Mouse (Mus musculus): ENCODE data around the gene Nckap5. TPM values are rescaled to one million over a fixed set of nuclear protein-coding genes. Genes with fewer than 3 reads are reported as not detected.

The Nckap5 gene
- polyA plus RNA-seq, 1 experiment from 2014 or later, result 1.5 TPM

DNA sequence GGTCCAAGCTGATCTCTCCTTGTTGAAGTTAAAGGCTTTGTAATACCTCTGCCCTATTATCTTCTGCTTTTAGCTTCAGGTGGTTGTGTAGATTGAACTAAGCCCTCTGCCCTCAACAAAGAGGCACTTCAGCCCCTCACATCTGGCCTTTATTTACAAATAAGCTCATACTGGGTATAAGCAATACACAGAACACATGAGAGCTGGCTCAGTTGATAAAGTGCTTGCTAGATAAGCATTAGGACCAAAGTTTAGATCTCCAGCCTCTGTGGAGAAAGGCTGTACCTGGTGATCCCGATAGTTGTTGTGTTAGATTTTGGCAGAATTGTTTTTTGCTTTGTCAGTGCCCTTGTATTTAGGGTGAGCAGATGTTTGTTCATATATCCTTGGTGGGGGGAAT lies 887.3 kb downstream of the Nckap5 start:
- no peaks in the 10 kb centered on the region for H3K27me3 ChIP-seq
- in situ Hi-C loops (cut with MboI; ENCODE audit: low pct_unique_long_range_greater_than_20kb), result no loop called here
- CTCF ChIA-PET, result interaction anchor here (1.4 kb wide), 1 partner anchor 18 kb away, joined by 3 read pairs; no protein-coding TSS in a partner anchor
- TF ChIP-seq CTCF (IDR thresholded peaks at IDR 0.05), result no peak
- no peak for DNase-seq (ENCODE audit: low read depth, low spot score)
- POLR2A ChIA-PET, result no interaction called here
- ATAC-seq, result no peak

DNA sequence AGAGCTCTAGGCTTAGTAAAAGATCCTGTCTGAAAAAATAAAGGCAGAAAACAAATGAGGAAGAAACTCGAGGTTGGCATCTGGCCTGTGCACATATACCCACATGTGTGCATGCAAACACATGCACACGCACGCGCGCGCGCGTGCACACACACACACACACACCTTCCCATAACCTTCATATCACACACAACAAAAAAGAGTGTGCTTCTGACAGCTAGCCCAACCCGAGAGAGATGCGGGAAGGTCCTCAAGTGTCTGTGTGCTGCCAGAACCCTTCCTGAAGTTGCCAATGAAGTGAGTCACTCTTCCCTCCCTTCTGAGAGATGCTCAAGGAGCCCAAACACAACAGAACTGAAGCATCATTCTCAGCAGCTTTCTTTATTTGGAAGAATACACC lies 905.1 kb downstream of the Nckap5 start:
- ChIA-PET CTCF (interaction anchor here (0.8 kb wide), 1 partner anchor 18 kb away, joined by 3 read pairs; no protein-coding TSS in a partner anchor), POLR2A (interaction anchor here (0.6 kb wide), 1 partner anchor 913 kb away, joined by 3 read pairs; no protein-coding TSS in a partner anchor)
- ATAC-seq, result no peak
- H3K27me3 ChIP-seq, result peaks cover 3% of the 10 kb centered on the region
- in situ Hi-C loops (cut with MboI; ENCODE audit: low pct_unique_long_range_greater_than_20kb), result no loop called here
- no peak for TF ChIP-seq CTCF (IDR thresholded peaks at IDR 0.05)
- DNase-seq (ENCODE audit: low read depth, low spot score), result no peak

DNA sequence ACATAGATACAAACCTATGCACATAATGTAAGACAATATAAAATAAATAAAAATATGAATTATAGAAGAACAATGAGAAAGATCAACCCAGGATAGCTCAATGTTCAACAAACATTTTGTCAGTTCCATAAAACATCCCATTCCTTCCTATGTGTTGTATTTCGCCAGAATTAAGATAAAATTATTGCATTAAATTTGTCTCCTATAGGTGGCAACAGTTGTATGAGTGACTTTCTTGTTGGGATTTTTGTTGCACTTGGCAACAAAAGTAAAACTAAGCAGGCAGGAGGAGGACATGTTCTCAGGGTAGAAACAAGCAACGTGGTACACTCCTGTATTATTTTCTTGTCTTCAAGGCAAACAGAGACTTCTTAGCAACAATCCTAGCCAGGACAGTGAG lies 907.5 kb downstream of the Nckap5 start:
- peak; percentile 19 for TF ChIP-seq CTCF (IDR thresholded peaks at IDR 0.05)
- DNase-seq (ENCODE audit: low read depth, low spot score) (no peak), ATAC-seq (no peak)
- ChIA-PET POLR2A (no interaction called here), CTCF (no interaction called here)
- in situ Hi-C loops (cut with MboI; ENCODE audit: low pct_unique_long_range_greater_than_20kb), result loop anchor here (25.0 kb wide), 1 partner anchor 311 kb away; no protein-coding TSS in a partner anchor
- peaks cover 3% of the 10 kb centered on the region for H3K27me3 ChIP-seq

DNA sequence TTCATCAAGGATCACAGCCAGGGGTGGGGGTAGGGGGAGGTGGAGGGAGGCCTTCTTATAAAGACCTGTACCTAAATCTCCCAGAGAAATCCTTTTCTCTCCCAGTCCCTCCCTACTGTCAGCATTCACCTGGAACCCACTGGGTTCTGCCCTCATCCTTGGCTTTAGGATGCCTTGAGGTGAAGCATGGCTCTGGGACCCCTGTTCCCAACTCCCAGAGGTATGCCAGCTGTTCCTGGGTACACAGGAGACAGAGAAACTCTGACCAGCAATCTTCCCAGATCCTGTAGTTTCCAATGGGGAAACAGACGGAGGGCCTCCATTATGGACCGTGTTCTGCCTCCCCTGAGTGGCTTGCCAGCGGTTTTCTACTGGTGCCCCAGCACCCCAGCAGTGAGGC lies 909.9 kb downstream of the Nckap5 start:
- TF ChIP-seq CTCF (IDR thresholded peaks at IDR 0.05), result no peak
- ATAC-seq (no peak), DNase-seq (ENCODE audit: low read depth, low spot score) (no peak)
- CTCF ChIA-PET, result no interaction called here
- peaks cover 7% of the 10 kb centered on the region for H3K27me3 ChIP-seq
- in situ Hi-C loops (cut with MboI; ENCODE audit: low pct_unique_long_range_greater_than_20kb), result loop anchor here (25.0 kb wide), 1 partner anchor 308 kb away; no protein-coding TSS in a partner anchor
- POLR2A ChIA-PET, result interaction anchor here (0.6 kb wide), 1 partner anchor 295 kb away, joined by 3 read pairs; no protein-coding TSS in a partner anchor

DNA sequence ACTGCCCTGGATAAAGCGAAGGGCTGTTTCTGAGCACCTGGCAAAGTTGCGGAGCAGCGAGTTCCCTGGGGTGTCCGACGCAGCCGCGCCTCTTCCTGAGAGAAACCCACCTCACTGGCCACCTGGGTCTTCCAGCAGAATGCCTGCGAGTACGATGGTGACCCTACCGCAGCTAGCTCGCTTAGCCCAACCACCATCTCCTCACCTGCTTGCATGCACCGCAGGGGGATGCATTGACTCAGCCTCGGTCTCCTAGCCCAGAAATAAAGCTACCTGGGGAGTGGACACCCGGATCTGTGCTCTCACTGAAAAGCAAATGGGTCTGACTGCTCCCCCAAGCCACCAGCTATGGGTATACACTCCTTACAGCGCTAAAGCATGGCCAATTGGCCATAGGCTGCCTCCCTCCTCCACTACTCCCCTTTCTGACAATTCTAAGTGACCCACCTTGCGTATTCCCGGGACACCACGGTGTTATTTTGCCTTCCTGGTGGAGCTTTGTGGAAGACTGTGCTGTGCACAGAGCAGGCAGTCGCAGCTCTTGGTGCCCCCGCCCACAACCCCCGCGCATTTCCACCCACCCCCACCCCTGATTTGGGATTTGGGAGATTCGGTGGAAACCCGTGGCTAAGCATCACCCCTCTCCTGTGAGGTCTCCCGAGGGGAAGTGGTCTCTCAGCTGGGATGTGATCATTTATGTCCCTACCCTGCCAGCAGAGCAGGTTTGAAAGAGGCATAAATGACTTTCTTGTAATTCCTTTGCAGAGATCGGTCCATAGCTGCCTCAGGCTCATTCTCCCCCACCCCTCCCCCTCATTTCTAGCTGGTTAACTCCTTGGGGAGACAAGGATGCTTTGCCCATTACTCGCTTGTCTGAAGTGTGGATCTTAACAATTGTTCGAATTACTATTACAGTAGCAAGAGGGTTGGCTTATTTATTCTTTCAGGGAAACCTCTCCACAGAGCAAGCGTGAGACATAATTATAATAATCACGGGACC lies 917.7 kb downstream of the Nckap5 start, which contains the start of gene Lypd1:
TSS of gene Lypd1 (minus strand) at position 501 of the 1,000 bp plus-strand sequence.
- CTCF ChIA-PET, result no interaction called here
- POLR2A ChIA-PET, result interaction anchor here (0.7 kb wide), 2 partner anchors 17 to 28 kb away, joined by 3 to 4 read pairs; no protein-coding TSS in a partner anchor
- in situ Hi-C loops (cut with MboI; ENCODE audit: low pct_unique_long_range_greater_than_20kb), result loop anchor here (25.0 kb wide), 1 partner anchor 301 kb away; no protein-coding TSS in a partner anchor
- peaks cover 49% of the 10 kb centered on the region for H3K27me3 ChIP-seq
- DNase-seq (ENCODE audit: low read depth, low spot score), result no peak
- no peak for TF ChIP-seq CTCF (IDR thresholded peaks at IDR 0.05)
- no peak for ATAC-seq

DNA sequence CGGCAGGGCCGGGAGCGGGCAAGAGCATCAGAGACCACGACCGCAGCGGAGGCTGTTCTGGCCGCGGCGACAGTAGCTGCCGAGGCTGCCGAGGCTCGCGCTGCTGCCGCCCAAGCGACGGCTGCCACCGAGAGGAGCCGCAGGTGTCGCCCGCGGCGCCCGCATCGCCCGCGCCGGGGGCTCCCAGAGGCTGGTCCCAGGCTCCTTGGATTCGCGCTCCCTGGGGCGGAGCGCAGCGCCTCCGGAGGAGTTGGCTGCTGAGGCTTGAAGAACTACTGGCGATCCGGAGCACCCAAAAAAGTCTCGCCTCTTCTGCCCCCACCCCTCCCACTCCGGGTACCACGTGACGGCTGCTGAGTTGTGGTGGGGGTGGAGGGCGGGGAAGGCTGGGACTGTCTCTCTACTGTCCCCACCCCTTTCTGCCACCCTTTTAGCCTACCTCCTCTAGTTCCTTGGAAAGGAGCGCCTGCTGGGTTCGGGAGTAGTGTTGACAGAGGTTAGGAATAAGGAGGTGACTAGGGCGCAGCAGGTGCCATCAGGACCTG lies 918.6 kb downstream of the Nckap5 start:
- ATAC-seq, result peak; percentile 36
- peaks cover 49% of the 10 kb centered on the region for H3K27me3 ChIP-seq
- ChIA-PET POLR2A (no interaction called here), CTCF (no interaction called here)
- TF ChIP-seq CTCF (IDR thresholded peaks at IDR 0.05), result no peak
- no peak for DNase-seq (ENCODE audit: low read depth, low spot score)
- in situ Hi-C loops (cut with MboI; ENCODE audit: low pct_unique_long_range_greater_than_20kb), result loop anchor here (25.0 kb wide), 1 partner anchor 300 kb away; no protein-coding TSS in a partner anchor

DNA sequence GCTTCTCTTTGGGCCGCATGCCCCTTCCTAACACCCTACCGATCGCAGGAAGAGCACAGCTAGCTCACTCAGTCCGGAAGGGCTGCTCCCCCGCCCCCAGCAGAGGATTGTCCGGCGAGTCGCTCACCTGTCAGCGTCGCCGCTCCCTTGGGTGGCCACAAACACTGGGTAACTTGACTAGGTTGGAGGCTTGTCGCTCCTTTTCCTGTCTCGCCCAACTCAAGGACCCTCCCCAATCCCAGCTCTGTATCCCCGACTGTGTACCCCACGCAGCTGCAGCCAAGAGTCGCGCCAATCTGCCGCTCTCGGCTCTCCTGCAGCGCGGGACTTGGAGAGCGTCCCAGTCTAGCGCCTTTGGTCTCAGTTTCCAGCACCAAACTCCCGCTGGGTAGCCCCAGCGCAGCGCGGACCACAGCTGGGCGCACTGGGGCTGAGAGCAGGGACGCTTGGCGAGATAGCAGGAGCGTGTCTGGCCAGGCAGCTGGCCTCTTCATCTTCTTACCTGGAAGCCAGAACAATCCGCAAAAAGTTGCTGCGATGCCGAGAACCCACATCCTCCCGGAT lies 919.2 kb downstream of the Nckap5 start:
- in situ Hi-C loops (cut with MboI; ENCODE audit: low pct_unique_long_range_greater_than_20kb), result loop anchor here (25.0 kb wide), 1 partner anchor 299 kb away; no protein-coding TSS in a partner anchor
- DNase-seq (ENCODE audit: low read depth, low spot score), result no peak
- ChIA-PET CTCF (interaction anchor here (1.8 kb wide), 1 partner anchor 30 kb away, joined by 7 read pairs; no protein-coding TSS in a partner anchor), POLR2A (no interaction called here)
- TF ChIP-seq CTCF (IDR thresholded peaks at IDR 0.05), result no peak
- H3K27me3 ChIP-seq, result peaks cover 49% of the 10 kb centered on the region
- peak; percentile 41 for ATAC-seq

DNA sequence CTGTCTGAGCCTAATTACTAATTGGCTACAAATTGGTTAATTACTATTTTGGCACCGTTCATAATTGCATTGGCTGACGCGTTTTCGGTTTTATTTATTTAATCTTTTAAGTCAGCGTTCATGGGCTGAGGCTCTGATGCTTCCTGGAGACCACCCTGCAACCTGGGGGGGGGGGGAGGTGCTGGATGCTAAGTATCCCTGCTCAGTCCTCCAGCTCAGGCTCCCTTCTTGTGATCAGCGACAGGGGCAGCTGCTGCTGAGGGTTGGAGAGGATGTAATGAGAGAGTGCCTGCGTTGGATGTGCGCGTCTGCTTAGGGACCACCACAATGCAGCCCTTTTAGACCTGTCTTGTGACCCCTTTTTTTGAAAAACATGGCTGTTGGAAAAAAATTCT lies 919.7 kb downstream of the Nckap5 start:
- H3K27me3 ChIP-seq, result peaks cover 48% of the 10 kb centered on the region
- TF ChIP-seq CTCF (IDR thresholded peaks at IDR 0.05), result no peak
- DNase-seq (ENCODE audit: low read depth, low spot score) (no peak), ATAC-seq (no peak)
- in situ Hi-C loops (cut with MboI; ENCODE audit: low pct_unique_long_range_greater_than_20kb), result loop anchor here (25.0 kb wide), 1 partner anchor 299 kb away; no protein-coding TSS in a partner anchor
- CTCF ChIA-PET, result interaction anchor here (1.5 to 1.8 kb wide), 2 partner anchors 19 to 29 kb away, joined by 3 to 7 read pairs; no protein-coding TSS in a partner anchor
- POLR2A ChIA-PET, result interaction anchor here (0.7 kb wide), 1 partner anchor 45 kb away, joined by 3 read pairs; no protein-coding TSS in a partner anchor

DNA sequence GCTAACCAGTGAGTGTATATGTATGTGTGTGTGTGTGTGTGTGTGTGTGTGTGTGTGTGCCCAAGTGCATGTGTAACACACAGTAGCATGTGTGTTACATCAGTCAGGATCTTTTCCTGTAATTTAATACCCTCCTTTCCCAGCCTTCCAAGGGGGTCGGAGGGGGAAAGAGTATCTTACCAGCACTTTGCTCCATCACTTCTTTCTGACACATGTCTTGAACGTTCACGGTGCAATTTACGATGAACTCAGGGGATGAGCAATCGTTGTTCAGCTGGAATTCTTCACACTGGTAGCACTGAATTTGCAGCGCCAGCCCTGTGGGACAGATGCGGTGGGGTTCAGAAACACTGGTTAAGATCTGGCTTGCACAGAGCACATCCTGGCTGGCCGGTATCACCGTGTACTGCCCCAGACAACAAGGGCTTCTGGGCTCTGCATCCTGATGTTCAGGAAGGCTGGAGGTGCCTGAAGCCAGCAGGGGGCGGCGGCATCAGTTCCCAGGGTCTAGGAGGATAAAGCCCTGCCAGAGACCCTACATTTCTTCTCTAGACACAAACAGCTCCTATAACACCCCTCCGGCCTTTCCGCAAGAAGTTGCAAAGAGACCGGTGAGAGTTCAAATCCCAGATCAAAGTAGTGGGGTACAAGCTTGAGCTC lies 920.3 kb downstream of the Nckap5 start:
- no peak for ATAC-seq
- peaks cover 45% of the 10 kb centered on the region for H3K27me3 ChIP-seq
- POLR2A ChIA-PET, result interaction anchor here (0.7 kb wide), 1 partner anchor 44 kb away, joined by 3 read pairs; no protein-coding TSS in a partner anchor
- no peak for TF ChIP-seq CTCF (IDR thresholded peaks at IDR 0.05)
- no peak for DNase-seq (ENCODE audit: low read depth, low spot score)
- in situ Hi-C loops (cut with MboI; ENCODE audit: low pct_unique_long_range_greater_than_20kb), result loop anchor here (25.0 kb wide), 1 partner anchor 298 kb away; no protein-coding TSS in a partner anchor
- CTCF ChIA-PET, result interaction anchor here (1.5 to 1.8 kb wide), 2 partner anchors 18 to 29 kb away, joined by 3 to 7 read pairs; no protein-coding TSS in a partner anchor
